Mouse (Mus musculus) bone marrow, adult 2 months (tissue): Measurements from ENCODE around the gene Ccdc74a. TPM values are rescaled to one million over a fixed set of nuclear protein-coding genes. Genes with fewer than 3 reads are reported as not detected.
"Not testable (repeated sequence)": the region's sequence is repeated elsewhere in the genome, so short reads cannot be mapped to it uniquely, and the experiment has no call there.

Experiments used
- H3K27ac ChIP-seq: fragments of 200-500 bp; 2 replicates; pipeline ENCODE4 v1.5.1; 2012; ENCODE audit warnings: low read depth, mild to moderate bottlenecking, control low read depth, inconsistent platforms, low read length; ENCODE audit not compliant: control insufficient read depth, poor library complexity, insufficient read depth
- H3K4me1 ChIP-seq: fragments of 200-500 bp; 2 replicates; pipeline ENCODE4 v1.6.1; 2011; ENCODE audit warnings: low read length; ENCODE audit not compliant: control insufficient read depth, insufficient read depth
- H3K4me3 ChIP-seq: fragments of 200-500 bp; replicated peaks from 2 replicates; pipeline ENCODE3; 2011; ENCODE audit warnings: mild to moderate bottlenecking, low read depth, low read length, control low read depth; ENCODE audit not compliant: control insufficient read depth
- CTCF ChIP-seq: fragments of 200-500 bp; IDR thresholded peaks from 2 replicates; pipeline ENCODE4 v1.5.1; 2011; ENCODE audit warnings: low read length, control low read depth; ENCODE audit not compliant: control insufficient read depth, insufficient read depth
- POLR2A ChIP-seq: fragments of 200-500 bp; IDR thresholded peaks from 2 replicates; pipeline ENCODE4 v1.6.1; 2011; ENCODE audit warnings: low read depth, mild to moderate bottlenecking, control low read depth, low read length, borderline replicate concordance; ENCODE audit not compliant: control insufficient read depth
- WGBS: fragments of 180-500 bp; shearing (Covaris S2); methylation state at CpG from one replicate; pipeline ENCODE4 v1.1.7; 2018; 5-methylcytosine and 5-hydroxymethylcytosine counted together
- polyA plus RNA-seq: library from polyadenylated mRNA; stranded (reverse); fragments of >200 nt; gene quantifications from 2 replicates; pipeline ENCODE4 v1.2.4, GENCODE M21; 2011; ENCODE audit warnings: low replicate concordance; ENCODE audit not compliant: missing spikeins, insufficient read depth, insufficient read length

Gene Ccdc74a
- 2.4 and 9.9 TPM in 2 replicates for polyA plus RNA-seq

DNA sequence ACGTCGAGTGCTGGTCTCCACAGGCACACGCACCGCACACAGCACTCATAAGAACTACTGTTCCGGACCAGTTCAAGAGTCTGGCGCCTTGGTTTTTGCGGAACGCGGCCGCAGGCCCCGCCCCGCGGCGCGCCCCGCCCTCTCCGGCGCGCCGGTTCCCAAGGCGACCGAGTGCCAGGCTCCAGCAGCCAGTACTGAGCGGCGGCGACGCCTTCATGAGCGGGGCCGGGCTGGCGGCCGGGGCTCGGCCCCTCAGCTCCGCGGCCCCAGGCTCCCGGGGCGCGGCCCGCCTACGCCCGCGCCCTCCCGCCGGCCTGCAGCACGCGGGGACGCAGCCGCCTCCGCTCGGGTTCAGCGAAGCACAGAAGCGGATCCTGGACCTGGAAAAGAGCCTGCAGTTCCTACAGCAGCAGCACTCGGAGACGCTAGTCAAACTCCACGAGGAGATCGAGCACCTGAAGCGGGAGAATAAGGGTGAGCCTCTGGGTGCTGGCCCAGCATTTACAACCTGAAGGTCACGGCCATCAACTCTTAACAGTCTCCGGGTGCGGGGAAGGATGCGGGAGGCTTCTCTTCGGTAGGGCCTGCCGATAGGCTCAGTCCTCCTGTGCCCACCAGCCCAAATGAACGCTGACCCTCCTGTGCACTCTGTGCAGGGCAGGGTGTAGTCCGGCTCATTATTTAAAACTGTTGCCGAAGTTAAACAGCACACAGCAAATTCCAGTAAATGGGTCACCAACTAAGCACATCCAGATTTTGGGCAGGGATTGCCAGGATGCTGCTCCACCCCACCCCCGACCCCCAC lies at the start of gene Ccdc74a:
TSS of gene Ccdc74a (plus strand) at position 161 of the 805 bp plus-strand sequence.
- 3% methylated on average over 65 of the region's 65 CpGs for WGBS
- TF ChIP-seq CTCF (no peak), POLR2A (no peak; the same call in 1 of the 2 replicates)
- H3K4me1 ChIP-seq, result no peaks in the 10 kb centered on the region; the same call in 1 of the 2 replicates
- H3K27ac ChIP-seq, result peak within 1 kb of the TSS; percentile 36; the same call in 1 of the 2 replicates
- peak within 1 kb of the TSS; percentile 47 for H3K4me3 ChIP-seq

DNA sequence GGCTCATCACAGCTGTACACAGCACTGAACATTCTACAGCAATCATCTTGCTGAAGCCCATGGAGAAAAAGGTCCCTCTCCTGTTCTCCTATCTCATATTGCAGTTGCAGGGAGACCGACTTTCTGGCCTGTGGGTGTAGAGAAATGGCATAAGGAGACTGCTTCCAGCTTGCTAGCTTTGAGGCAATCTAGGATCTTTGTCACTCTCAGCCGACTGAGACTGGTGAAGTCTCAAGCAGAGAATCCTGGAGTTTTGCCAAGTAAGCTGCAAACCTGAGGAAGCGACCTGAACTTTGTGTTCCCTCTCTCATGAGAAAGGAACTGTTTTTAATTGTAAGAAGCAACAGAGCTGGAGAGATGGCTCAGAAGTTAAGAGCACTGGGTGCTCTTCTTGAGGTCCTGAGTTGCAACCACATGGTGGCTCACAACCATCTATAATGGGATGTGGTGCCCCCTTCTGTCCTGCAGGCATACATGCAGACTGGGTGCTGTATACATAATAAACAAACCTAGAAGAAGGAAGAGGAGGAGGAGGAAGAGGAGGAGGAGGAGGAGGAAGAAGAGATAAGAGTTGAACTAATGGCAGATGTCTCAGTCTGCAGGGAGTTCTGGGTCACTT lies 45.2 kb upstream of the Ccdc74a start:
- H3K4me1 ChIP-seq, result no peaks in the 10 kb centered on the region
- WGBS, result 49% methylated on average over 3 of the region's 3 CpGs
- no peak overlapping the region for H3K4me3 ChIP-seq
- H3K27ac ChIP-seq, result no peak overlapping the region
- TF ChIP-seq CTCF (no peak), POLR2A (no peak)

DNA sequence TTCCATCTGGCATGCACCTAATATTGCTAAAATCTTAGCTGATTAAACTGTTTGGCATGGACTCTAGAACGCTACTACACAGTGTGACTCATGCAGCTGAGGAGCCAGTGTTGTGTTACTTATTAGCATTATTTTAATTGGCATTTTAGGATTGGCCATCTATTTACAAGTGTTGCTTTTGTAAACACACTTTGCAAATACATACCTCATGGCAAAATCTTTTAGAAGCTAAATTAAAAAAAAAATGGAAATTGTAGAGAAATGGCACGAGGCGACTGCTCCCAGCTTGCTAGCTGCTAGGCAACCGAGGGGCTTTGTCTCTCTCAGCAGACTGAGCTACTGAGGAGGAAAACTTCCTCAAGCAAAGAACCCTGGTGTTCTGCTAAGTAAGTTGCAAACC lies 41.3 kb upstream of the Ccdc74a start:
- no peak overlapping the region for H3K27ac ChIP-seq
- no peak for TF ChIP-seq CTCF
- TF ChIP-seq POLR2A, result no peak
- no peak overlapping the region for H3K4me3 ChIP-seq
- H3K4me1 ChIP-seq, result no peaks in the 10 kb centered on the region
- 67% methylated on average over 4 of the region's 4 CpGs for WGBS

DNA sequence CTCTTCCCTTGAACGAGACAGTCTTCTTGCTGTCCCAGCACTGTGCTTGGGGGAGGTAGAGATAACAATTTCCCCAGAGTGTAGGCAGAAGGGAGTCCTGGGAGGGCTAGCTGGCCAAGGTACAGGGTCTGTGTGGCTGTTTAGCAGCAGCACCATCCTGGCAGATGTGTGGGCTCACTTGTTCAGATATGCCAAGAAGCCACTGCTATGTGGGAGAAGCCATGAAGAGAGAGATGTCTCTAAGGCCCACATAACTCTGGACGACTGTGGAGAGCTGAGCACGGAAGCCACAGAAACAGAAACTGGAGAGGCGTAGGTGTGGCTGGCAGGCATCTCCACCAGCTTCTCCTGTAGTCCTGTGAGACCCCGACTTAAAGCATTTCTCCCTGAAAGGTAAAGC lies 40.6 kb upstream of the Ccdc74a start:
- Histone ChIP-seq H3K4me3 (no peak overlapping the region), H3K27ac (no peak overlapping the region), H3K4me1 (no peaks in the 10 kb centered on the region)
- TF ChIP-seq CTCF (no peak), POLR2A (no peak)
- 76% methylated on average over 5 of the region's 5 CpGs for WGBS

DNA sequence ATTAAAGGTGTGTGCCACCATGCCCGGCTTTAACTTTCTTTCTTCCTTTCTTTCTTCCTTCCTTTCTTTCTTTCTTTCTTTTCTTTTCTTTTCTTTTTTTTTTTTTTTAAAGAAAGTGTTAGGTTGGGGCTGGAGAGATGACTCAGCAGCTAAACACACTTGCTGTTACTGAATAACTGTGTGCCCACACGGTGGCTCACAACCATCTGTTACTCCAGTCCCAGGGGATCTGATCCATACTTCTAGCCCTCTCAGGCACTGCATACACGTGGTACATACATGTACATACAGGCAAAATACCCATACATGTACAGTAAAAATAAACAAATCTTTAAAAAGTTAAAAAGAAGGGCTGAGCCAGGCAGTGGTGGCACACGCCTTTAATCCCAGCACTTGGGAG lies 34.9 kb upstream of the Ccdc74a start:
- no peaks in the 10 kb centered on the region for H3K4me1 ChIP-seq
- no peak overlapping the region for H3K4me3 ChIP-seq
- no peak for TF ChIP-seq CTCF
- no peak for TF ChIP-seq POLR2A
- 55% methylated on average over 4 of the region's 4 CpGs for WGBS
- no peak overlapping the region for H3K27ac ChIP-seq

DNA sequence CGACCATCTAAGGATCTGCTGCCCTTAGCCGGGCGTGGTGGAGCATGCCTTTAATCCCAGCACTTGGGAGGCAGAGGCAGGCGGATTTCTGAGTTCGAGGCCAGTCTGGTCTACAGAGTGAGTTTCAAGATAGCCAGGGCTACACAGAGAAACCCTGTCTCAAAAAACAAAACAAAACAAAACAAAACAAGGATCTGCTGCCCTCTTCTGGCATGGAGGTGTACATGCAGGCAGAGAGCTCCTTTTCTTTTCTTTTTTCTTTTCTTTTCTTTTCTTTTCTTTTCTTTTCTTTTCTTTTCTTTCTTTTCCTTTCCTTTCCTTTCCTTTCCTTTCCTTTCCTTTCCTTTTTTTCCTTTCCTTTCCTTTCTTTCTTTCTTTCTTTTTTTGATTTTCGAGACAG lies 31.5 kb upstream of the Ccdc74a start:
- not testable (repeated sequence) for H3K4me3 ChIP-seq, H3K27ac ChIP-seq, H3K4me1 ChIP-seq
- TF ChIP-seq CTCF, result peak; percentile 21; the same call in 1 of the 2 replicates
- WGBS, result 80% methylated on average over 6 of the region's 6 CpGs

DNA sequence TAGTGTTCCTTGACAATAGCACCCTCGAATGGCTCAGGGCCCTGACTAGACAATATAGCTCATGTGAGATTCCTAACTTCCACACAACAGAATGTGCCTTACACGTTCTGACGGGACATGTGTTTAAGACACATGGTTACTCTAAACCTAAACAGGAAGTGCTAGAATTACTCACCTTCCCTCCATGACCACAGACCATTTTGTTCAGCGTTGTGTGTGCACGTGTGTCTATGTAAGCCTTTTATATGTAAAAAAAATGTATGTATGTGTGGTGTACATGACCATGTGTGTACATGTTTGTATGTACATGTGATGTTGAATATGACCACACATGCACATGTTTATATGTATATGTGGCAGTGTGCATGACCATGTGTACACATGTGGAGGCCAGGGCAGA lies 30.1 kb upstream of the Ccdc74a start:
- no peak for TF ChIP-seq POLR2A
- no peak for TF ChIP-seq CTCF
- H3K4me1 ChIP-seq, result peaks cover 3% of the 10 kb centered on the region
- no peak overlapping the region for H3K27ac ChIP-seq
- no peak overlapping the region for H3K4me3 ChIP-seq
- WGBS, result 28% methylated on average over 5 of the region's 5 CpGs

DNA sequence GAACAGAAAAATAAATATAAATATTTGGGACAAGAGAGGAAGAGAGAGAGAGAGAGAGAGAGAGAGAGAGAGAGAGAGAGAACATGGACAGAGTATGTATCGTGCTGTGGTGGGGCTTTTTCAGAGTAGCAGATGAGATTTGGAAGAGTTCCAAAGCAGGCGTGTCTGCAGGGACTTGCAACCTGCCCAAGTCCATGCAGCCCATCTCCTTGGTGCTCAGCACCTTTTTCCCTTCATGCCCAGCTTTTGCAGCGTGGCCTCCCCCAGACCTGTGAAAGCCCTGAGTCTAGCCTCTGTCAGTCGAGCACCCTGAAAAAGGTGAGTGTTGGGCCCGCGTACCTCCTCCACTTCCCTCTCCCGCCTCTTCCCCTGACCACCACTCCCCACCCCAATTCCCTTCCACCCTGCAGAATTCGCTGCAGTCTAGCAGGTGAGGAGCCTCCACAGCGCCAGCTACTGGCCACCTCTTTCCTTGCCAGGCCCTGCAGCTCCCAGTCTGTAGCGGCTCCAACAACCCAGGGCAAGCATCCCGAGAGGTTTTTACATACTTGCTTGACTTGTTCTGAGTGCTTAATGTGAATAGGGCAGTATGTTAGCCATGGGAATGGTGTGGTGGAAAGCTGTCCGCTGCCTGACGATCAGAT lies 28.2 kb upstream of the Ccdc74a start:
- Histone ChIP-seq H3K4me3 (no peak overlapping the region), H3K4me1 (peaks cover 3% of the 10 kb centered on the region), H3K27ac (no peak overlapping the region)
- TF ChIP-seq POLR2A (no peak), CTCF (peak; percentile 85)
- 17% methylated on average over 13 of the region's 13 CpGs for WGBS
